Mouse (Mus musculus): ENCODE data around the gene Aldh1a3.

GRCm38 (mm10) chr7:66446860-66447259 is 19.5 kb upstream of the Aldh1a3 start:
- TF ChIP-seq CTCF (IDR thresholded peaks at IDR 0.05; ENCODE audit: low read depth, low read length): no peak
- no peak for TF ChIP-seq POLR2A (IDR thresholded peaks at IDR 0.05; ENCODE audit: extremely low read depth, insufficient read depth, low read length)

Measured in liver, adult 2 months (tissue).